Mouse (Mus musculus): ENCODE data around the gene Tead1. TPM values are rescaled to one million over a fixed set of nuclear protein-coding genes. Genes with fewer than 3 reads are reported as not detected.

The Tead1 gene
- polyA plus RNA-seq, 2 experiments, result 23.2 to 38.2 TPM

GRCm38 (mm10) chr7:112789693-112790092 is 110.6 kb downstream of the Tead1 start:
- Histone ChIP-seq H3K4me2 (replicated peaks; ENCODE audit: low read depth, low read length, severe bottlenecking) (no peak overlapping the region), H3K36me3 (ENCODE audit: control insufficient read depth, insufficient read depth, low read length) (no peaks in the 10 kb centered on the region), H3K9me3 (ENCODE audit: control insufficient read depth, low read length) (no peaks in the 10 kb centered on the region), H3K27ac (replicated peaks; ENCODE audit: low read depth, low read length) (no peak overlapping the region), H3K4me3 (replicated peaks; ENCODE audit: low read length) (no peak overlapping the region), H3K9ac (ENCODE audit: low read depth, low read length, severe bottlenecking) (no peak overlapping the region), H3K27me3 (ENCODE audit: control insufficient read depth, insufficient read depth, low read length) (no peaks in the 10 kb centered on the region), H3K4me1 (ENCODE audit: control insufficient read depth, insufficient read depth, low read length) (peaks cover 58% of the 10 kb centered on the region)
- no peak for TF ChIP-seq POLR2A (IDR thresholded peaks at IDR 0.05; ENCODE audit: borderline replicate concordance, extremely low read depth, insufficient read depth, insufficient read length)
- no peak for ATAC-seq (ENCODE audit: low FRiP score, low read depth)
- 81% methylated on average over 4 of the region's 4 CpGs for WGBS
- no peak for DNase-seq (ENCODE audit: low spot score)

GRCm38 (mm10) chr7:112790334-112790733 is 111.2 kb downstream of the Tead1 start:
- H3K4me2 ChIP-seq (replicated peaks; ENCODE audit: low read depth, low read length, severe bottlenecking), result no peak overlapping the region
- H3K4me1 ChIP-seq (ENCODE audit: control insufficient read depth, insufficient read depth, low read length), result peaks cover 59% of the 10 kb centered on the region
- ATAC-seq (ENCODE audit: low FRiP score, low read depth), result no peak
- no peak for DNase-seq (ENCODE audit: low spot score)
- WGBS, result 13% methylated on average over 2 of the region's 2 CpGs
- no peak overlapping the region for H3K9ac ChIP-seq (ENCODE audit: low read depth, low read length, severe bottlenecking)
- H3K4me3 ChIP-seq (replicated peaks; ENCODE audit: low read length), result no peak overlapping the region
- H3K36me3 ChIP-seq (ENCODE audit: control insufficient read depth, insufficient read depth, low read length), result no peaks in the 10 kb centered on the region
- H3K27me3 ChIP-seq (ENCODE audit: control insufficient read depth, insufficient read depth, low read length), result no peaks in the 10 kb centered on the region
- H3K9me3 ChIP-seq (ENCODE audit: control insufficient read depth, low read length), result no peaks in the 10 kb centered on the region
- no peak overlapping the region for H3K27ac ChIP-seq (replicated peaks; ENCODE audit: low read depth, low read length)
- TF ChIP-seq POLR2A (IDR thresholded peaks at IDR 0.05; ENCODE audit: borderline replicate concordance, extremely low read depth, insufficient read depth, insufficient read length), result no peak

GRCm38 (mm10) chr7:112792679-112793078 is 113.6 kb downstream of the Tead1 start:
- Histone ChIP-seq H3K4me2 (replicated peaks; ENCODE audit: low read depth, low read length, severe bottlenecking) (no peak overlapping the region), H3K36me3 (ENCODE audit: control insufficient read depth, insufficient read depth, low read length) (no peaks in the 10 kb centered on the region), H3K27ac (replicated peaks; ENCODE audit: low read depth, low read length) (no peak overlapping the region), H3K9me3 (ENCODE audit: control insufficient read depth, low read length) (no peaks in the 10 kb centered on the region), H3K27me3 (ENCODE audit: control insufficient read depth, insufficient read depth, low read length) (no peaks in the 10 kb centered on the region), H3K4me1 (ENCODE audit: control insufficient read depth, insufficient read depth, low read length) (peaks cover 42% of the 10 kb centered on the region), H3K9ac (ENCODE audit: low read depth, low read length, severe bottlenecking) (no peak overlapping the region), H3K4me3 (replicated peaks; ENCODE audit: low read length) (no peak overlapping the region)
- no peak for ATAC-seq (ENCODE audit: low FRiP score, low read depth)
- DNase-seq (ENCODE audit: low spot score), result no peak
- 62% methylated on average over 6 of the region's 6 CpGs for WGBS
- no peak for TF ChIP-seq POLR2A (IDR thresholded peaks at IDR 0.05; ENCODE audit: borderline replicate concordance, extremely low read depth, insufficient read depth, insufficient read length)

GRCm38 (mm10) chr7:112793903-112794302 is 114.8 kb downstream of the Tead1 start:
- H3K27ac ChIP-seq (replicated peaks; ENCODE audit: low read depth, low read length), result no peak overlapping the region
- peaks cover 30% of the 10 kb centered on the region for H3K4me1 ChIP-seq (ENCODE audit: control insufficient read depth, insufficient read depth, low read length)
- no peak overlapping the region for H3K4me2 ChIP-seq (replicated peaks; ENCODE audit: low read depth, low read length, severe bottlenecking)
- ATAC-seq (ENCODE audit: low FRiP score, low read depth), result no peak
- no peak overlapping the region for H3K4me3 ChIP-seq (replicated peaks; ENCODE audit: low read length)
- H3K9ac ChIP-seq (ENCODE audit: low read depth, low read length, severe bottlenecking), result no peak overlapping the region
- WGBS, result 35% methylated on average over 7 of the region's 7 CpGs
- TF ChIP-seq POLR2A (IDR thresholded peaks at IDR 0.05; ENCODE audit: borderline replicate concordance, extremely low read depth, insufficient read depth, insufficient read length), result no peak
- H3K9me3 ChIP-seq (ENCODE audit: control insufficient read depth, low read length), result no peaks in the 10 kb centered on the region
- DNase-seq (ENCODE audit: low spot score), result no peak
- no peaks in the 10 kb centered on the region for H3K27me3 ChIP-seq (ENCODE audit: control insufficient read depth, insufficient read depth, low read length)
- H3K36me3 ChIP-seq (ENCODE audit: control insufficient read depth, insufficient read depth, low read length), result no peaks in the 10 kb centered on the region

- no peak for TF ChIP-seq POLR2A (IDR thresholded peaks at IDR 0.05; ENCODE audit: borderline replicate concordance, extremely low read depth, insufficient read depth, insufficient read length)
- Histone ChIP-seq H3K4me1 (ENCODE audit: control insufficient read depth, insufficient read depth, low read length) (peaks cover 29% of the 10 kb centered on the region), H3K27ac (replicated peaks; ENCODE audit: low read depth, low read length) (no peak overlapping the region)
Observed at GRCm38 (mm10) chr7:112794481-112794880, 115.4 kb downstream of the Tead1 start.

More at GRCm38 (mm10) chr7:112794481-112794880, 115.4 kb downstream of the Tead1 start:
- Histone ChIP-seq H3K4me2 (replicated peaks; ENCODE audit: low read depth, low read length, severe bottlenecking) (no peak overlapping the region), H3K27me3 (ENCODE audit: control insufficient read depth, insufficient read depth, low read length) (no peaks in the 10 kb centered on the region), H3K36me3 (ENCODE audit: control insufficient read depth, insufficient read depth, low read length) (no peaks in the 10 kb centered on the region), H3K4me3 (replicated peaks; ENCODE audit: low read length) (no peak overlapping the region), H3K9me3 (ENCODE audit: control insufficient read depth, low read length) (no peaks in the 10 kb centered on the region), H3K9ac (ENCODE audit: low read depth, low read length, severe bottlenecking) (no peak overlapping the region)
- DNase-seq (ENCODE audit: low spot score), result no peak
- WGBS, result 21% methylated on average over 1 of the region's 2 CpGs
- ATAC-seq (ENCODE audit: low FRiP score, low read depth), result no peak

All from limb, embryonic 14.5 days (tissue).